Mouse (Mus musculus) megakaryocyte, embryonic 14.5 days (primary cell): ENCODE measurements around the gene Mfsd1. TPM values are rescaled to one million over a fixed set of nuclear protein-coding genes. Genes with fewer than 3 reads are reported as not detected.
A peak's percentile ranks its signal among the peaks of the same experiment; 100 is the strongest.

ENCODE experiments used
- H3K27me3 ChIP-seq: replicated peaks from 2 replicates; pipeline ENCODE3; 2012; ENCODE audit warnings: inconsistent platforms
- H3K36me3 ChIP-seq: replicated peaks from 2 replicates; pipeline ENCODE3; 2012; ENCODE audit warnings: low read length, inconsistent platforms, mixed read lengths
- H3K4me1 ChIP-seq: 2 replicates; pipeline ENCODE4 v1.6.1; 2012; ENCODE audit warnings: inconsistent platforms
- H3K4me3 ChIP-seq: replicated peaks from 2 replicates; pipeline ENCODE3; 2012; ENCODE audit warnings: moderate library complexity, mild to moderate bottlenecking, inconsistent platforms
- H3K9me3 ChIP-seq: 2 replicates; pipeline ENCODE4 v1.6.1; 2012; ENCODE audit warnings: inconsistent platforms
- FLI1 ChIP-seq: IDR thresholded peaks from 2 replicates; pipeline ENCODE4 v1.6.1; 2012; ENCODE audit warnings: low read length, inconsistent platforms, mixed read lengths
- GATA1 ChIP-seq: IDR thresholded peaks from 3 replicates; pipeline ENCODE4 v1.6.1; 2012; ENCODE audit warnings: mixed read lengths, low read length, inconsistent platforms, borderline replicate concordance
- polyA plus RNA-seq: library from polyadenylated mRNA; stranded (reverse); fragments of >175 nt; gene quantifications from 2 replicates; pipeline ENCODE4 v1.2.3, GENCODE M21; 2012; ENCODE audit warnings: low replicate concordance; ENCODE audit not compliant: insufficient read depth

Gene Mfsd1
- polyA plus RNA-seq: 5.3 and 9.7 TPM in 2 replicates

- Histone ChIP-seq H3K27me3 (no peaks in the 10 kb centered on the region), H3K9me3 (peaks cover 5% of the 10 kb centered on the region; the same call in 1 of the 2 replicates), H3K36me3 (peaks cover 31% of the 10 kb centered on the region), H3K4me3 (peak within 1 kb of the TSS; percentile 93), H3K4me1 (peaks cover 18% of the 10 kb centered on the region)
- no peak for TF ChIP-seq FLI1
- TF ChIP-seq GATA1: no peak
These were observed at the start of gene Mfsd1 for GRCm38 (mm10) chr3:67582273-67583124. Gene Mfsd1 (plus strand): TSS chr3:67582741.

- H3K9me3 ChIP-seq: peaks cover 9% of the 10 kb centered on the region
- no peak overlapping the region for H3K4me3 ChIP-seq
- H3K4me1 ChIP-seq: no peaks in the 10 kb centered on the region
- no peaks in the 10 kb centered on the region for H3K36me3 ChIP-seq
- TF ChIP-seq FLI1: no peak
- TF ChIP-seq GATA1: no peak
- peaks cover 2% of the 10 kb centered on the region for H3K27me3 ChIP-seq
These were observed 38.9 kb upstream of the Mfsd1 start for GRCm38 (mm10) chr3:67543630-67544029.

GRCm38 (mm10) chr3:67551193-67551592, 31.3 kb upstream of the Mfsd1 start:
- Histone ChIP-seq H3K4me3 (no peak overlapping the region), H3K27me3 (peaks cover 1% of the 10 kb centered on the region), H3K9me3 (peaks cover 13% of the 10 kb centered on the region), H3K36me3 (no peaks in the 10 kb centered on the region), H3K4me1 (no peaks in the 10 kb centered on the region)
- no peak for TF ChIP-seq GATA1
- no peak for TF ChIP-seq FLI1

GRCm38 (mm10) chr3:67553281-67553680, 29.3 kb upstream of the Mfsd1 start:
- H3K4me3 ChIP-seq: no peak overlapping the region
- no peak for TF ChIP-seq GATA1
- no peak for TF ChIP-seq FLI1
- H3K27me3 ChIP-seq: peaks cover 2% of the 10 kb centered on the region
- H3K36me3 ChIP-seq: no peaks in the 10 kb centered on the region
- peaks cover 4% of the 10 kb centered on the region; the same call in 1 of the 2 replicates for H3K9me3 ChIP-seq
- H3K4me1 ChIP-seq: peaks cover 4% of the 10 kb centered on the region; the same call in 1 of the 2 replicates

- Histone ChIP-seq H3K27me3 (peaks cover 2% of the 10 kb centered on the region), H3K36me3 (no peaks in the 10 kb centered on the region), H3K4me1 (peaks cover 4% of the 10 kb centered on the region; the same call in 1 of the 2 replicates), H3K4me3 (no peak overlapping the region), H3K9me3 (peaks cover under 1% of the 10 kb centered on the region; the same call in 1 of the 2 replicates)
- TF ChIP-seq GATA1 (no peak), FLI1 (no peak)
These were observed 28.6 kb upstream of the Mfsd1 start for GRCm38 (mm10) chr3:67553927-67554448.

GRCm38 (mm10) chr3:67555211-67555610, 27.3 kb upstream of the Mfsd1 start:
- TF ChIP-seq FLI1 (no peak), GATA1 (no peak)
- H3K27me3 ChIP-seq: peaks cover 2% of the 10 kb centered on the region
- no peaks in the 10 kb centered on the region for H3K9me3 ChIP-seq
- H3K36me3 ChIP-seq: no peaks in the 10 kb centered on the region
- no peak overlapping the region for H3K4me3 ChIP-seq
- H3K4me1 ChIP-seq: peaks cover 4% of the 10 kb centered on the region; the same call in 1 of the 2 replicates

GRCm38 (mm10) chr3:67557200-67557651, 25.3 kb upstream of the Mfsd1 start:
- H3K4me1 ChIP-seq: peaks cover 4% of the 10 kb centered on the region; the same call in 1 of the 2 replicates
- TF ChIP-seq FLI1 (no peak), GATA1 (no peak)
- peaks cover 2% of the 10 kb centered on the region for H3K27me3 ChIP-seq
- H3K9me3 ChIP-seq: no peaks in the 10 kb centered on the region
- peak overlapping the region; percentile 84 for H3K4me3 ChIP-seq
- no peaks in the 10 kb centered on the region for H3K36me3 ChIP-seq

GRCm38 (mm10) chr3:67557718-67558354, 24.7 kb upstream of the Mfsd1 start:
- H3K4me3 ChIP-seq: no peak overlapping the region
- H3K9me3 ChIP-seq: no peaks in the 10 kb centered on the region
- peaks cover 4% of the 10 kb centered on the region; the same call in 1 of the 2 replicates for H3K4me1 ChIP-seq
- TF ChIP-seq GATA1 (no peak), FLI1 (no peak)
- H3K27me3 ChIP-seq: peaks cover 2% of the 10 kb centered on the region
- H3K36me3 ChIP-seq: no peaks in the 10 kb centered on the region

- peaks cover 11% of the 10 kb centered on the region for H3K9me3 ChIP-seq
- no peak overlapping the region for H3K4me3 ChIP-seq
- no peak for TF ChIP-seq GATA1
- no peak for TF ChIP-seq FLI1
- H3K27me3 ChIP-seq: peaks cover 6% of the 10 kb centered on the region
- H3K4me1 ChIP-seq: peaks cover 4% of the 10 kb centered on the region; the same call in 1 of the 2 replicates
- no peaks in the 10 kb centered on the region for H3K36me3 ChIP-seq
These were observed 17.7 kb upstream of the Mfsd1 start for GRCm38 (mm10) chr3:67564731-67565357.
